Mouse (Mus musculus) limb, embryonic 10.5 days (tissue): Measurements from ENCODE around the gene Wap. TPM values are rescaled to one million over a fixed set of nuclear protein-coding genes. Genes with fewer than 3 reads are reported as not detected.

Experiments used
- DNase-seq: peaks from one replicate; pipeline ENCODE4 v3.0.0-alpha.2; 2017; ENCODE audit warnings: low spot score
- H3K27ac ChIP-seq: fragments of 300-500 bp; sonication (generic); 2 replicates; pipeline ENCODE4 v1.5.1; 2016; ENCODE audit warnings: mild to moderate bottlenecking
- H3K27me3 ChIP-seq: fragments of 300-500 bp; sonication (generic); 2 replicates; pipeline ENCODE4 v1.6.1; 2016; ENCODE audit warnings: low read depth, mild to moderate bottlenecking; ENCODE audit not compliant: poor library complexity, severe bottlenecking
- H3K36me3 ChIP-seq: fragments of 300-500 bp; sonication (generic); 2 replicates; pipeline ENCODE4 v1.6.1; 2016; ENCODE audit warnings: mild to moderate bottlenecking, moderate library complexity
- H3K4me1 ChIP-seq: fragments of 300-500 bp; sonication (generic); 2 replicates; pipeline ENCODE4 v1.6.1; 2016
- H3K4me3 ChIP-seq: fragments of 300-500 bp; sonication (generic); 2 replicates; pipeline ENCODE4 v1.5.1; 2016; ENCODE audit warnings: mild to moderate bottlenecking, moderate library complexity
- H3K9me3 ChIP-seq: fragments of 300-500 bp; sonication (generic); replicated peaks from 2 replicates; pipeline ENCODE4 v1.6.1; 2016; ENCODE audit warnings: mild to moderate bottlenecking
- WGBS: fragments of 180-500 bp; shearing (Covaris S2); methylation state at CpG from one replicate; pipeline ENCODE4 v1.1.7; 2016; 5-methylcytosine and 5-hydroxymethylcytosine counted together
- polyA plus RNA-seq: library from polyadenylated mRNA; unstranded; fragments of >200 nt; fragmentation: Nextera tagmentation; extraction: Ambion mirVana; gene quantifications from 2 replicates; pipeline ENCODE4 v1.2.1, GENCODE M21; 2016

Gene Wap
- polyA plus RNA-seq, 1 experiment from 2014 or later: not detected

DNA sequence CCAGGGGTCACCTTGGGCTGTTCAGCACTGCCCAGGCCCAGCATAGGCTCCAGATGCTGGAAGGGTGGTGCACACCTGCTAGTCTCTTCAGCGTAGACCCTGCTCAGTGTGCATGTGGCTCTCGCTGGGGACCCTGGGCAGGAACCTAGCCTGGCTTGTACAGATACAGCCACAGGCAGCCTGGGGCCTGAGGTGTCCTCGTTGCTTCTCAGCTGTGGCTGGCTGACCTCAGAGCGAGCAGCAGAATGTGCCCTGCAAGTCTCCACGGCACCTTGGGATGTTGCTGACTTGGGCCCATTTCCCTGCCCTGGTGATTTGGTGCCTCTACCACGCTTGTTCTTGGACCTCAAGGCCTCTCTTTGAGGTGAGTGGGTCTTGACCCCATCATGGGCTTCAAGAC is 38.6 kb downstream of the Wap start:
- H3K9me3 ChIP-seq: no peaks in the 10 kb centered on the region
- H3K4me3 ChIP-seq: no peak overlapping the region
- 83% methylated on average over 6 of the region's 6 CpGs for WGBS
- peaks cover 27% of the 10 kb centered on the region for H3K27me3 ChIP-seq
- no peak for DNase-seq
- H3K27ac ChIP-seq: no peak overlapping the region; the same call in 1 of the 2 replicates
- peaks cover 42% of the 10 kb centered on the region for H3K36me3 ChIP-seq
- H3K4me1 ChIP-seq: peaks cover 27% of the 10 kb centered on the region

DNA sequence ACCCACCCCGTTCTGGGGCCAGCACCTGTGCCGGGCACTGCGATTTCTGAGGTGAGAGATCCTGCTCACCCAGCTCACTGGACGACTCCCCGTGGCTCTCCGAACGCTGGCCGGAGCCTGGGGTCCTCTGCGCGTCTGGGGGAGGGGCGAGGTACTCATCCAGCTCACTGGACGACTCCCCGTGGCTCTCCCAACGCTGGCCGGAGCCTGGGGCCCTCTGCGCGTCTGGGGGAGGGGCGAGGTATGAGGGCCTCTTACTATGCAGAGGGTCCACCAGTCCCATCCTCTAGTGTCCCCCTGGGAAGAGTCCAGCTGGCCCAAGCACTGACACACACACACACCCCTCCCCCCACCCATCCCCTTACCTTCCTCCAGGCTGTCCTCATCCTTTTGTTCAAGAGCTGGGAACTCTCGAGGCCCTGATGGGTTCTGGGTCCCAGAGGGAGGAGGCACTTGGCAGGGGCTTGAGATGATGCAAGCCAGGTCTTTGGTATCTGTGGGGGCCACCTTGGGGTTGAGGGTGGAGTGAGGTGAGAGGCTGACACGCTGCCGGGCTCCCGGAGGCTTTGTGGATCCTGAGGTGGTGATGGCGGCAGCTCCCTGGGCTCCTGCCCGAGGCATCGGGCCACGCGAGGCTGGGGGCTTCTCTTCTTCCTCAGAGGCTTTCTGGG is 39.3 kb downstream of the Wap start:
- no peak for DNase-seq
- Histone ChIP-seq H3K27ac (peak overlapping the region; percentile 31), H3K4me1 (peaks cover 26% of the 10 kb centered on the region), H3K36me3 (peaks cover 49% of the 10 kb centered on the region), H3K9me3 (no peaks in the 10 kb centered on the region), H3K27me3 (peaks cover 20% of the 10 kb centered on the region), H3K4me3 (no peak overlapping the region)
- 19% methylated on average over 27 of the region's 27 CpGs for WGBS

DNA sequence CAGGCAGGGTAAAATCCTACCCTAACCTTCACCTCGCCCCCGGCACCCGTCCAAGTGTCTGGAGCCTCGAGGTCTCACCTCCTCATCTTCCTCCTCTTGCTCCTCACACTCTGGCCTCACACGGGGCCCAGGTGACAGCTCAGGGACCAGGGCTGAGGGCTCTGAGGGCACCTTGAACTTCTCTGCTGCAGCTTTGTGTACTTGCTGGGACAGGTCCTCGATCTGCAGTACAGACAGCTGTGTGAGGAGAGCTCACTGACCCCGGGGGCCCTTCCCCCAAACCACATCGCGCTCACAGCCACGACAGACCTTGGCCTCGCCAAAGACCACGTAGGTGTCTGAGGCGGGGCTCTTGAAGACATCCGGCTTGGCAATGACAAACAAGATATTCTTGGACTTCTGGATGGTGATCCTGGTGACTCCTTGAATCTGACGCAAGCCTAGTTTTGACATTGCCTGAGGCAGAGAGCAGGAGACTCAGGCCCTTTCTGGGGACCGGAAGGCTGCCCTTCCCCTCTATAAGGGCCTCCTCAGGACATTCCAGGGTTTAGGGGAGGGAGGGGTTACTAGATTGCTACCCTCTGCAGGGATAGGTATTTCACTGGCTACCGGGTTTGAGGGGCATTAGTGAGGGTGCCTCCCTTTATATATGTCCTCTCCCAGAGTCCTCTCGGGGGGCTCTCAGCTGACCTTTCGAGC is 40.1 kb downstream of the Wap start:
- H3K27ac ChIP-seq: peak overlapping the region; percentile 31; the same call in 1 of the 2 replicates
- H3K9me3 ChIP-seq: no peaks in the 10 kb centered on the region
- no peak overlapping the region for H3K4me3 ChIP-seq
- 55% methylated on average over 19 of the region's 19 CpGs for WGBS
- peaks cover 57% of the 10 kb centered on the region for H3K36me3 ChIP-seq
- H3K27me3 ChIP-seq: peaks cover 12% of the 10 kb centered on the region
- DNase-seq: no peak
- peaks cover 21% of the 10 kb centered on the region for H3K4me1 ChIP-seq

DNA sequence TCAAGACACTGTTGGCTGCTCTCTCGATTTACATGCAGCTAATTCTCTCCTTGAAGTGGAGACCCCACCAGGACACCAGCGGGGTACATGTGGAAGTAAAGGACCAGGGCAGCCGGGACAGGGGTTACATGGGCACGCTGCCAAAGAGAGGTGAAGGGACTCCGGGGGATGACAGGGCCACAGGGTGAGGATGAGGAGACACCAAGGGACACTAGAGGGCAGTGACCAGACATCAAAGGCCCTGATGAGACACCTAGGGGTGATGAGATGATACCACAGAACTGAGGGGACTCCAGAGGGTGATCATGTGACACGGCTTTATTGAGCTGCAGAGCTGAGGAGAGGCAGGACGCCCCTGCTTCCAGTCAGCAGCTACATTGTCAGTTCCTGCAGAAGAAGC is 40.9 kb downstream of the Wap start:
- Histone ChIP-seq H3K27me3 (0 out of 2 replicates have a peak, but pooled peaks cover 5% of the 10 kb centered on the region), H3K4me3 (no peak overlapping the region), H3K36me3 (peaks cover 65% of the 10 kb centered on the region), H3K4me1 (peaks cover 21% of the 10 kb centered on the region), H3K9me3 (no peaks in the 10 kb centered on the region), H3K27ac (no peak overlapping the region)
- no peak for DNase-seq
- WGBS: 80% methylated on average over 7 of the region's 7 CpGs

DNA sequence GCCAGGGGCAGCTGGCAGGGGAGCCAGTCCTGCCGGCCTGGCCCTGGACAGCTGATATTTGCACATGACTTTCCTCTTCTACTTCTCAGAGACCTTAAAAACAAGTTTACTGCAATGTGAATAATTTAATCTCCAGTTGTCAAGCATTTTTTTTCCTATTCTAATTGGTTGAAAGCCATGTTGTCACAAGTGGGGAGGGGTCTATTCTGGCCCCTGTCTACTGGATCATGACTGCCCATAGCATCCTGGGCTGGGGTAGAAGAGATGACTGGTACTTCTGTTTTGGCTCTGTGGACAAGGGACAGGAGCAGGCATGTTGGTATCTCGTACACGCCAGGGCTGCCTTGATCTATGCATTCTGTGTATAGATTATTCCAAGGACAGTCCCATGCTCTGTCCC is 41.8 kb downstream of the Wap start:
- Histone ChIP-seq H3K27me3 (no peaks in the 10 kb centered on the region), H3K9me3 (no peaks in the 10 kb centered on the region), H3K4me3 (no peak overlapping the region), H3K36me3 (peaks cover 75% of the 10 kb centered on the region), H3K27ac (no peak overlapping the region), H3K4me1 (peaks cover 21% of the 10 kb centered on the region)
- WGBS: 79% methylated on average over 3 of the region's 3 CpGs
- DNase-seq: no peak

DNA sequence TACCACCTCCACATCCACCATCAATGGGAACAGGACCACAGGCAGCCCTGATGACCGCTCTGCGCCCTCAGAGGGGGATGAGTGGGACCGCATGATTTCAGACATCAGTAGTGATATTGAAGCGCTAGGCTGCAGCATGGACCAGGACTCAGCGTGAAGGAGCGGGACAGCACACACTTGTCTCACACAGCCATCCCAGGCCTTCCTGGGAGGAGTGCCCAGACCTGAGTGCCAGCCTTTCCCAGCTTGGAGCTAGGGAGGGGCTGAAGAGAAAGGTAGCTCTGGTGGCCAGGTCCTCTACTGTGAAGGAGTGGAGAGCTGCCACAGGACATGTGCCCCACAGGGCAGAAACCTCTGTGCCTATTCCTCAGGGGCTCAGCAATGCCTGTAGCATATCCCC is 42.2 kb downstream of the Wap start:
- Histone ChIP-seq H3K4me3 (no peak overlapping the region), H3K9me3 (no peaks in the 10 kb centered on the region), H3K36me3 (peaks cover 79% of the 10 kb centered on the region), H3K27me3 (no peaks in the 10 kb centered on the region), H3K4me1 (peaks cover 21% of the 10 kb centered on the region), H3K27ac (no peak overlapping the region)
- WGBS: 93% methylated on average over 6 of the region's 6 CpGs
- no peak for DNase-seq

DNA sequence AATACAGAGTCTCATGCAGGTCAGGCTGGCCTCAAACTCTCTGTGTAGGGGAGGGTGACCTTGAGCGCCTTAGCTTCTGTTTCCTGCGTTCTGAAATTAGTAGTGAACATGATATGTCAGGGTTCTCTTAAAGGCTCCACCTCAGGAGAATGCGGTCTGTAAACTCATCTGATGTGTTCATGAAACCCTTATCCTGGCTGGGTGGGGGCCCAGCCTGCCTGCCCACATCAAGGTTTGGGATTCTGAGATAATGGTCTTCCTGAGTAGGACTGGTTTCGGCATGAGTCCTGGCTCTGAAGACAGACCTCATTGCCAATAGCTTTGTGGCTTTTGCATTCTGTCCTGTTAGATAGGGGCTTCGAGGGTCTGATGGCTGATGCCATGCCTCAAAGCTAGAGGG is 43.1 kb downstream of the Wap start:
- no peak for DNase-seq
- WGBS: 95% methylated on average over 5 of the region's 5 CpGs
- no peaks in the 10 kb centered on the region for H3K27me3 ChIP-seq
- H3K27ac ChIP-seq: no peak overlapping the region
- peaks cover 21% of the 10 kb centered on the region for H3K4me1 ChIP-seq
- H3K36me3 ChIP-seq: peaks cover 87% of the 10 kb centered on the region
- no peak overlapping the region for H3K4me3 ChIP-seq
- H3K9me3 ChIP-seq: no peaks in the 10 kb centered on the region

DNA sequence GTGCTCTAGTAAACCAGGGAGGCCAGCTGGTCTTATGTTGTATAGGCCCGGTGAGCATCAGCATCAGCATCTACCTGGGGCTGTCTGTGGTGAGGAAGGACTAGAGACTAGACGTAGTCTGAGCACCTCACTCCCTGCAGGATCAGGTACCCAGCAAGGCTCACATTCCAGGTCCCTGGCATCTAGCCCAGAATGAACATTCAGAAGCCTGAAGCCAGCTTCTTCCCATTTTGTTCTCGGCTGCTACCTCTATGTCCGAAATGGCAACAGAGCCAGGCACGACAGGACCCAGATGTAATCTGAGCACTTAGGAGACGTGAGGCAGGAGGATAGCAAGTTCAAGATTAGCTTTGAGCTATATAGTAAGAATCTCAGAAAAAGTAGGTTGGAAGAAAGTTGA is 43.6 kb downstream of the Wap start:
- no peak overlapping the region for H3K27ac ChIP-seq
- peaks cover 20% of the 10 kb centered on the region for H3K4me1 ChIP-seq
- H3K9me3 ChIP-seq: no peaks in the 10 kb centered on the region
- no peak for DNase-seq
- H3K4me3 ChIP-seq: no peak overlapping the region
- peaks cover 92% of the 10 kb centered on the region for H3K36me3 ChIP-seq
- H3K27me3 ChIP-seq: no peaks in the 10 kb centered on the region
- 92% methylated on average over 6 of the region's 6 CpGs for WGBS

DNA sequence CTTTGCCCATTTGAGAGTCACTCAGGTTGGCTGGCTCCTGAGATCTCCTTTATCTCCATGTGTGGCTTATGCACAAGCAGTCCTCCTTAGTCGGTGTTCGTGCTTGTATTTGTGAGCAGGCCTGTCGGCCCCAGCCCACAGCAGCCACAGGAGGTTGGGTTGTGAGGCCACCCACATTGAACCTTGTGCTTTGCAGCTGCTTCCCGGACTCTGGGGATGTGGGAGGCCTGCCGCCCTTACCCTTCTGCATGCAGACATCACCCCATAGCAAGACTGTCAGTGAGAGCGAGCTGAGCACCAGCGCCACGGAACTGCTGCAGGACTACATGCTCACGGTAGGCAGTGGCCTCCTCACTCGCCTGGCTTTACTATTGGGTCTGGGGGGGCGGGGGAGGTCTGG is 45.0 kb downstream of the Wap start:
- DNase-seq: no peak
- no peak overlapping the region for H3K4me3 ChIP-seq
- 81% methylated on average over 11 of the region's 11 CpGs for WGBS
- no peaks in the 10 kb centered on the region for H3K9me3 ChIP-seq
- no peak overlapping the region for H3K27ac ChIP-seq
- H3K4me1 ChIP-seq: peaks cover 5% of the 10 kb centered on the region
- no peaks in the 10 kb centered on the region for H3K27me3 ChIP-seq
- H3K36me3 ChIP-seq: peaks cover 100% of the 10 kb centered on the region

DNA sequence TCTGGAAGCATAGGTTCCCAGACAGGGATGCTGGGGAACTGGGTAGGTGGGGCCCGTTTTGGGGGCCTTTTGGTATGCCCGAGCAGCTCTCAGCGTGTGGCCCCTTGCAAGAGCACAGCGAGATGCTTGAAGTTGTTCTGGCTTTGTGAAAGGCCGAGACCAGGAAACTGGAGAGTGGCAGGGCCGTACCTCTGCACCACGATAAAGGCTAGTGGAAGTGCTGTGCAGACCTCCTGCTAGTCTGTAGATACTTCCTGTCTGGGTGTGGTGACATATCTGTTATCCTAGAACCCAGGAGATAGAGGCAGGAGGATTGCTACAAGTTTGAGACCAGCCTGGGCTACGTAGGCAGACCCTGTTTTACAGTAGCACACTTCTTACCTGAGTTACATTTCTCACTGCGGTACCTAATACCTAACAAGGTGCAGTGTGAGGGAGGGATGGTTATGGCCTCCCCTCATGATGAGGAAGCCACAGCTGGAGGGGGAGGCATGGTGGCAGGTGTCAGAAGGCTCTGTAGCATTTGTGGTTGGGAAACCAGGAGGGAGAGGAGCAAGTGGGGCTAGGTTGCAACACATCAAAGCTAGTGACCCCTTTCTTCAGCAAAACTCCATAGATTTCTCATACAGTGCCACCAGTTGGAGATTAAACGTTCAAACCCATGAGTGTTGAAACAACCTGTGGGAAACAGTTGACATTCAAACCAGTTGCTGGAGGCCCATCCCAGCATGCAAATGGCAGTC is 47.3 kb downstream of the Wap start:
- no peaks in the 10 kb centered on the region for H3K27me3 ChIP-seq
- no peak overlapping the region for H3K27ac ChIP-seq
- no peak for DNase-seq
- 90% methylated on average over 10 of the region's 10 CpGs for WGBS
- no peak overlapping the region for H3K4me3 ChIP-seq
- H3K9me3 ChIP-seq: no peaks in the 10 kb centered on the region
- H3K4me1 ChIP-seq: no peaks in the 10 kb centered on the region
- peaks cover 98% of the 10 kb centered on the region for H3K36me3 ChIP-seq

DNA sequence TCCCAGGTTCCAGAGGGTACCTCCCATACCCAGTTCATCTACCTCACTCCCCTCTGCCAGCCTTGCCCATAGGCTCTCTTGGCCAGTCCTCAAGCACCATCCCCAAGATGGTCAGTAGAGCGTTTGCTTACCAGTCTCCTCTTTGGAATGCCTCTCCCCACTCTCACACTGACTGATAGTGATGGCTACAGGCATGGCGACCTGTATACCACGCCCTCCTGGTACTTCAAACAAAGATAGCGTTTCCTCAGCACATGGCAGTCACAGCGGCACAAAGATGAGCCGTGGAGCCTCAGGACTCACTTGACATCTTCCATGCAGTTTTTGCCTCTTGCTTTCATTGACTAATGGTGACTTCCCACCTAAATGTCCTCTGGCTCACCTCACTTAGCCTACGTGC is 48.6 kb downstream of the Wap start:
- no peaks in the 10 kb centered on the region for H3K27me3 ChIP-seq
- H3K27ac ChIP-seq: no peak overlapping the region
- 89% methylated on average over 7 of the region's 7 CpGs for WGBS
- no peak overlapping the region for H3K4me3 ChIP-seq
- no peaks in the 10 kb centered on the region for H3K4me1 ChIP-seq
- peaks cover 98% of the 10 kb centered on the region for H3K36me3 ChIP-seq
- H3K9me3 ChIP-seq: no peaks in the 10 kb centered on the region
- no peak for DNase-seq

DNA sequence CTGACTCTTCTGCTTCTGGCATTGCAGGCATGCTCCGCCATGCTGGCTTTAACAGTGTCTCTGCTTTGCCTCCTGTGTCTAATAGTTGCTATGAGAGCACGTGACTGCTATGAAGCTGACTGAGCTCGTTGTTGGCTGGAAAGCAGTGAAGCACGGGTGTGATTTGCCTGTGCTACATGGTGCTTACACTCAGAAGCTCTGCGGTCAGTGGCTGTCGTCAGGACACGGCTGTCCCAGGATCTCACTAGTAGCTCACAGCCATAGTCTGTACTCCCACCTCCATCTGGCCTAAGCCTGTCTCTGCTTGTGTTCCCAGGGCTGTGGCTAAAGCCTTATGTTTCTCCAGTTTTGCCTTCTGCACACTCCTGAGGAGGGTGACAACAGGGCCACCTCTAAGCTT is 50.1 kb downstream of the Wap start:
- 93% methylated on average over 7 of the region's 7 CpGs for WGBS
- Histone ChIP-seq H3K9me3 (no peaks in the 10 kb centered on the region), H3K4me1 (no peaks in the 10 kb centered on the region), H3K36me3 (peaks cover 95% of the 10 kb centered on the region), H3K27ac (no peak overlapping the region), H3K4me3 (no peak overlapping the region), H3K27me3 (no peaks in the 10 kb centered on the region)
- no peak for DNase-seq

DNA sequence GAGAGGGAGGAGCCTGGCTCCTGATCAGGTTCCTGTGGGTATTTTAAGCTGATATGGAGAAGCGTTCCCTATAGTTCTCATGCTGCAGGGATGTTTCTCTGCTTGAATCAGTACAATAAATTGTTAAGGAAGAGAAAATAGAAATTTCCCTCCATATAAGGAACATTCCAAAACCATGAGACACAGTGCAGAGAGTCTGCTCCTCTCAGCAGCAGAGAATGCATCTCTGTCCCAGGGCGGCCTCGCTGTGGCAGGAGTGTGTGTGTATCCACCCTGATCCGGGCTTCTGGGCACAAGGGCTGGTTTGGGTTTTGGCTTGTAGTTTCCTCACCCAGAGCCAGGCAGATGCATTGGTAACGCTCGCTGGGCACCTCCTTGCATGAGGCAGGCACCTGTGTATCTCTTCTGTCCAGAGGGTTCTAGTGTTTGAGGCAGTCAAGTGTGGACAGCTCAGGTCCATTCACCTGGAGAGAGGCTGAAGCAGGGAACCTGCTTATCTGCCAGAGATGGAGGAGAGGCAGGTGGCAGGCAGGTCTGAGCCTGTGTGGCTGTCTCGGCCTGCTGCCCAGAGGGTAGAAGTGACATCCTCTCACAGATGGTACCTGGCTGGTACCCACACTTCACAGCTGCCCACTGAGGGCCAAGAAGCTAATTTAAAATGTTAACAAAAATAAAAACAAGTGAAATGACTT is 51.0 kb downstream of the Wap start:
- peaks cover 95% of the 10 kb centered on the region for H3K36me3 ChIP-seq
- H3K4me1 ChIP-seq: no peaks in the 10 kb centered on the region
- no peak for DNase-seq
- H3K27me3 ChIP-seq: no peaks in the 10 kb centered on the region
- H3K9me3 ChIP-seq: no peaks in the 10 kb centered on the region
- no peak overlapping the region for H3K27ac ChIP-seq
- H3K4me3 ChIP-seq: no peak overlapping the region
- WGBS: 94% methylated on average over 7 of the region's 7 CpGs
